Mouse (Mus musculus) G1E (cell line): ENCODE data around the gene Pknox2.

Source experiments
- CTCF ChIP-seq: IDR thresholded peaks from 2 replicates; pipeline ENCODE4 v1.5.1; 2012; ENCODE audit warnings: low read depth, low read length, inconsistent platforms, mixed read lengths
- GATA1 ChIP-seq: IDR thresholded peaks from 2 replicates; pipeline ENCODE4 v1.6.1; 2012; ENCODE audit warnings: borderline replicate concordance, low read length, inconsistent platforms, mixed read lengths
- TAL1 ChIP-seq: conservative IDR thresholded peaks from 2 replicates; pipeline ENCODE4 v1.6.1; 2012; ENCODE audit warnings: low read depth, low read length, inconsistent platforms, mixed read lengths

GRCm38 (mm10) chr9:37069391-37070312 is 77.6 kb downstream of the Pknox2 start:
- TF ChIP-seq CTCF (no peak), GATA1 (no peak), TAL1 (no peak)
